Mouse (Mus musculus) neural tube, embryonic 14.5 days (tissue): Measurements from ENCODE around the gene Eno1. TPM values are rescaled to one million over a fixed set of nuclear protein-coding genes. Genes with fewer than 3 reads are reported as not detected.

Experiments used
- ATAC-seq: fragments of 200-750 bp; cut with Nextera tagmentation; 2 replicates; pipeline ENCODE4 v1.8.0; 2017; ENCODE audit warnings: low read depth, mild to moderate bottlenecking, moderate TSS enrichment, moderate library complexity
- H3K27ac ChIP-seq: fragments of 300-500 bp; sonication (generic); 2 replicates; pipeline ENCODE4 v1.5.1; 2014; ENCODE audit warnings: low read depth, mild to moderate bottlenecking, control low read depth, low read length, moderate library complexity, mixed read lengths
- H3K27me3 ChIP-seq: fragments of 300-500 bp; sonication (generic); 2 replicates; pipeline ENCODE4 v1.6.1; 2014; ENCODE audit warnings: low read length; ENCODE audit not compliant: control insufficient read depth, insufficient read depth
- H3K36me3 ChIP-seq: fragments of 300-500 bp; sonication (generic); 2 replicates; pipeline ENCODE4 v1.6.1; 2014; ENCODE audit warnings: low read length, mixed read lengths; ENCODE audit not compliant: control insufficient read depth, insufficient read depth
- H3K4me1 ChIP-seq: fragments of 300-500 bp; sonication (generic); 2 replicates; pipeline ENCODE4 v1.6.1; 2014; ENCODE audit warnings: low read length; ENCODE audit not compliant: control insufficient read depth, insufficient read depth
- H3K4me2 ChIP-seq: fragments of 300-500 bp; sonication (generic); 2 replicates; pipeline ENCODE4 v1.6.1; 2014; ENCODE audit warnings: mild to moderate bottlenecking, low read depth, low read length, control low read depth
- H3K4me3 ChIP-seq: fragments of 300-500 bp; sonication (generic); 2 replicates; pipeline ENCODE4 v1.5.1; 2014; ENCODE audit warnings: low read depth, low read length, control low read depth, mixed read lengths
- H3K9ac ChIP-seq: fragments of 300-500 bp; sonication (generic); replicated peaks from 2 replicates; pipeline ENCODE4 v1.6.1; 2014; ENCODE audit warnings: low read depth, mild to moderate bottlenecking, control low read depth, low read length, mixed read lengths
- H3K9me3 ChIP-seq: fragments of 300-500 bp; sonication (generic); 2 replicates; pipeline ENCODE4 v1.6.1; 2016; ENCODE audit warnings: low read length; ENCODE audit not compliant: control insufficient read depth
- WGBS: fragments of 180-500 bp; shearing (Covaris S2); extraction: QIAGEN DNeasy Blood & Tissue Kit; methylation state at CpG from one replicate; pipeline ENCODE4 v1.1.7; 2014; 5-methylcytosine and 5-hydroxymethylcytosine counted together
- polyA plus RNA-seq: library from polyadenylated mRNA; unstranded; fragments of >200 nt; fragmentation: Nextera tagmentation; extraction: Ambion mirVana; gene quantifications from 2 replicates; pipeline ENCODE4 v1.2.1, GENCODE M21; 2014

The Eno1 gene
- polyA plus RNA-seq, 1 experiment from 2014 or later, result 974 TPM

GRCm38 (mm10) chr4:150240381-150240886, 3.9 kb downstream of the Eno1 start:
- Histone ChIP-seq H3K9ac (no peak overlapping the region), H3K4me3 (no peak overlapping the region), H3K27ac (no peak overlapping the region), H3K36me3 (peaks cover 30% of the 10 kb centered on the region), H3K27me3 (no peaks in the 10 kb centered on the region), H3K4me1 (peaks cover 30% of the 10 kb centered on the region), H3K4me2 (peak overlapping the region; percentile 88; the same call in 1 of the 2 replicates), H3K9me3 (no peaks in the 10 kb centered on the region)
- no peak for ATAC-seq
- 65% methylated on average over 1 of the region's 1 CpGs for WGBS

DNA sequence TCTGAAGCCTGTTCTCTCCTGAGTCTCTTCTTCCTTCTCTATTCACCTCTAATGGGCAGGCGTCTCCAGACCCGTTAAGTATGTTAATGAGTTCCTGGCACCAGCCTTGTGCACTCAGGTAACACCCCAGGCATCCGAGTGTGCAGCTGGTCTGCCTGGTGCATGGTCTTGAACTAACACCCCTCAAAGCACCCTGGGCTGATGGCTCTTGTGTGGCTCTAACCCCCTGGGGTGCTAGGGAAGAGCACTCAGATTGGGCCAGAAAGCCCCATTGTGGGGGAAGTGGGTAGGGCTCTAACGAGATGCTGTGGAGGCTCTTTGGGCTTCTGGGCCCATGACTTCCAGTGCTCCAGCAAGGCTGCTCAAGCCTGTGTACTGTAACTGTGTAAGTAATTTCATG, 5.2 kb downstream of the Eno1 start:
- Histone ChIP-seq H3K4me1 (peaks cover 30% of the 10 kb centered on the region), H3K9me3 (no peaks in the 10 kb centered on the region), H3K27ac (no peak overlapping the region), H3K9ac (0 out of 2 replicates have a peak overlapping the region, but pooled peaks have one; percentile 28), H3K27me3 (no peaks in the 10 kb centered on the region), H3K4me2 (no peak overlapping the region), H3K36me3 (peaks cover 42% of the 10 kb centered on the region), H3K4me3 (no peak overlapping the region)
- ATAC-seq, result no peak
- 39% methylated on average over 4 of the region's 4 CpGs for WGBS

GRCm38 (mm10) chr4:150242745-150243144, 6.2 kb downstream of the Eno1 start:
- ATAC-seq, result no peak
- Histone ChIP-seq H3K4me3 (no peak overlapping the region), H3K4me2 (no peak overlapping the region), H3K27me3 (no peaks in the 10 kb centered on the region), H3K36me3 (peaks cover 48% of the 10 kb centered on the region), H3K9me3 (no peaks in the 10 kb centered on the region), H3K9ac (no peak overlapping the region), H3K4me1 (peaks cover 30% of the 10 kb centered on the region), H3K27ac (no peak overlapping the region)
- WGBS, result 77% methylated on average over 5 of the region's 5 CpGs

DNA sequence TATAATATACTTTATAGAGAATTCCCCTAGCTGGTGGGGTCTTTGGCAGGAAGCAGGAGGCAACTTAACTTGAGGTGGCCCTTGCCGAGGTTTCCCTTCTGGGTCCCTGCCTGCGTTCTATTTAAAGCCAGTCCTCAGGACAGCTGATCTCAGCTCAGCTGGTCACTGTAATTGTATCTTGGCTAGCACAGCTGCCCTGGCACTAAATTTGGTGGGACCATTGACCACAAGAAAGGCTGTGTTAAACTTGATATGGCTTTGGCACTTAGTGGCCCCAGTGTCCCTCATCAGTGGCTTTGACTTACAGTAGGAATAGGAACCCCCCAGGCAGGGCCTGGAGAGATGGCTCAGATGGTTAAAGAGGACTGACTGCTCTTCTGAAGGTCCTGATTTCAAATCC, 9.4 kb downstream of the Eno1 start:
- H3K9ac ChIP-seq, result no peak overlapping the region
- no peak overlapping the region for H3K4me3 ChIP-seq
- no peaks in the 10 kb centered on the region for H3K9me3 ChIP-seq
- H3K36me3 ChIP-seq, result peaks cover 65% of the 10 kb centered on the region
- 76% methylated on average over 2 of the region's 2 CpGs for WGBS
- H3K4me1 ChIP-seq, result peaks cover 18% of the 10 kb centered on the region
- no peak for ATAC-seq
- no peak overlapping the region for H3K4me2 ChIP-seq
- no peak overlapping the region for H3K27ac ChIP-seq
- no peaks in the 10 kb centered on the region for H3K27me3 ChIP-seq

- ATAC-seq, result peak; percentile 28; the same call in 1 of the 2 replicates
- no peak overlapping the region for H3K9ac ChIP-seq
- no peaks in the 10 kb centered on the region for H3K9me3 ChIP-seq
- WGBS, result 59% methylated on average over 5 of the region's 5 CpGs
- peaks cover 21% of the 10 kb centered on the region for H3K4me1 ChIP-seq
- H3K4me3 ChIP-seq, result no peak overlapping the region
- H3K27ac ChIP-seq, result no peak overlapping the region
- no peak overlapping the region for H3K4me2 ChIP-seq
- peaks cover 49% of the 10 kb centered on the region for H3K36me3 ChIP-seq
- H3K27me3 ChIP-seq, result no peaks in the 10 kb centered on the region
Measured at GRCm38 (mm10) chr4:150248009-150248408, 11.5 kb downstream of the Eno1 start.

- Histone ChIP-seq H3K4me1 (peaks cover 21% of the 10 kb centered on the region), H3K36me3 (peaks cover 46% of the 10 kb centered on the region), H3K9me3 (no peaks in the 10 kb centered on the region), H3K27me3 (no peaks in the 10 kb centered on the region), H3K9ac (no peak overlapping the region), H3K4me3 (no peak overlapping the region), H3K27ac (no peak overlapping the region), H3K4me2 (no peak overlapping the region)
- WGBS, result 84% methylated on average over 5 of the region's 5 CpGs
- no peak for ATAC-seq
Measured at GRCm38 (mm10) chr4:150248917-150249316, 12.4 kb downstream of the Eno1 start.

GRCm38 (mm10) chr4:150249731-150250270, 13.3 kb downstream of the Eno1 start:
- H3K27ac ChIP-seq, result peak overlapping the region; percentile 90; the same call in 1 of the 2 replicates
- H3K9me3 ChIP-seq, result no peaks in the 10 kb centered on the region
- peaks cover 39% of the 10 kb centered on the region for H3K36me3 ChIP-seq
- H3K4me2 ChIP-seq, result no peak overlapping the region
- ATAC-seq, result no peak
- H3K4me1 ChIP-seq, result peaks cover 23% of the 10 kb centered on the region
- no peak overlapping the region for H3K9ac ChIP-seq
- H3K4me3 ChIP-seq, result no peak overlapping the region
- H3K27me3 ChIP-seq, result no peaks in the 10 kb centered on the region
- 79% methylated on average over 5 of the region's 5 CpGs for WGBS

- Histone ChIP-seq H3K9ac (0 out of 2 replicates have a peak overlapping the region, but pooled peaks have one; percentile 4), H3K4me2 (peak overlapping the region; percentile 16; the same call in 1 of the 2 replicates), H3K27ac (peak overlapping the region; percentile 90), H3K27me3 (no peaks in the 10 kb centered on the region), H3K4me3 (no peak overlapping the region), H3K36me3 (peaks cover 32% of the 10 kb centered on the region), H3K4me1 (peaks cover 27% of the 10 kb centered on the region), H3K9me3 (no peaks in the 10 kb centered on the region)
- peak; percentile 71 for ATAC-seq
- WGBS, result 19% methylated on average over 18 of the region's 18 CpGs
Measured at GRCm38 (mm10) chr4:150250549-150251422, 14.3 kb downstream of the Eno1 start.

DNA sequence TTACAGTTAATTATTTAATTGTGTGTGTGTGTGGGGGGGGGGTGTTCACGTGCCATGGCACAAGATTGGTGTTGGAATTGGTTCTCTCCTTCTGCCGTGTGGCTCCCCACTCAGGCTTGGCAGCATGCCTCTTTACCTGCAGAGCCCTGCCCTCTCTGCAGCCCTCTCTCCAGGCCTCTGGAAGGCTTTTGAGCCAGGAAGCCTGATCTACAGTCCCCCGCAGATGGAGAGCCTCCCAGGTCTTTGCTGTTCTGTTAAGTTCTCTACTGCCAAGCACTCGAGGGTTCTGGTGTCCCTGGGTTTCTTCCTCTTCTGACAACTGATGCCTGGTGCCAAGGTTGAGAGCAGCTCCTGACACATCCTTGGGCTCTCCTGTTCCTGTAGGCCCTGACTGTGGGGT, 17.9 kb downstream of the Eno1 start:
- Histone ChIP-seq H3K4me3 (no peak overlapping the region), H3K27ac (no peak overlapping the region), H3K9ac (no peak overlapping the region), H3K36me3 (peaks cover 4% of the 10 kb centered on the region; the same call in 1 of the 2 replicates), H3K4me1 (peaks cover 27% of the 10 kb centered on the region), H3K27me3 (no peaks in the 10 kb centered on the region), H3K4me2 (no peak overlapping the region), H3K9me3 (no peaks in the 10 kb centered on the region)
- 56% methylated on average over 4 of the region's 4 CpGs for WGBS
- ATAC-seq, result no peak
